Mouse (Mus musculus) MEL (cell line): ENCODE data around the gene Tmem132c. TPM values are rescaled to one million over a fixed set of nuclear protein-coding genes. Genes with fewer than 3 reads are reported as not detected.

ENCODE experiments used
- DNase-seq: peaks from one replicate; pipeline ENCODE4 v3.0.0; 2011; ENCODE audit warnings: low read depth, low spot score
- H3K27ac ChIP-seq: 2 replicates; pipeline ENCODE4 v1.5.1; 2012; ENCODE audit warnings: low read depth, mild to moderate bottlenecking, control low read depth, low read length, moderate library complexity; ENCODE audit not compliant: control insufficient read depth
- H3K27me3 ChIP-seq, 2 experiments: fragments of 150-350 bp in 1 of 2; sonication (generic) in 1 of 2; 2 replicates each; pipeline ENCODE4 v1.6.1; 2012; ENCODE audit warnings: low read length in 2 of 2, mild to moderate bottlenecking in 2 of 2, improper control_type of control experiment in 1 of 2, moderate library complexity in 1 of 2; ENCODE audit not compliant: insufficient read depth in 2 of 2, control insufficient read depth in 1 of 2
- H3K36me3 ChIP-seq, 2 experiments: 2 replicates each; pipeline ENCODE4 v1.6.1; 2012 to 2014; ENCODE audit warnings: low read length in 2 of 2, improper control_type of control experiment in 1 of 2, inconsistent platforms in 1 of 2, mild to moderate bottlenecking in 1 of 2; ENCODE audit not compliant: insufficient read depth in 2 of 2, control insufficient read depth in 1 of 2
- H3K4me1 ChIP-seq, 2 experiments: fragments of 150-350 bp in 1 of 2; sonication (generic) in 1 of 2; 2 replicates each; pipeline ENCODE4 v1.6.1; 2012; ENCODE audit warnings: low read length in 2 of 2, improper control_type of control experiment in 1 of 2, mild to moderate bottlenecking in 1 of 2; ENCODE audit not compliant: insufficient read depth in 2 of 2, control insufficient read depth in 1 of 2
- H3K4me3 ChIP-seq, 2 experiments: fragments of 150-350 bp in 1 of 2; sonication (generic) in 1 of 2; 2 replicates each; pipeline ENCODE4 v1.5.1; 2012; ENCODE audit warnings: low read depth in 2 of 2, low read length in 2 of 2, mild to moderate bottlenecking in 2 of 2, moderate library complexity in 2 of 2, control low read depth in 1 of 2, improper control_type of control experiment in 1 of 2; ENCODE audit not compliant: control insufficient read depth in 1 of 2, insufficient read depth in 1 of 2
- H3K79me2 ChIP-seq: 2 replicates; pipeline ENCODE4 v1.6.1; 2012; ENCODE audit warnings: mild to moderate bottlenecking, low read length, moderate library complexity; ENCODE audit not compliant: control insufficient read depth, poor library complexity, insufficient read depth
- H3K9ac ChIP-seq: 2 replicates; pipeline ENCODE4 v1.6.1; 2012; ENCODE audit warnings: low read depth, mild to moderate bottlenecking, control low read depth, low read length, moderate library complexity; ENCODE audit not compliant: control insufficient read depth, poor library complexity, severe bottlenecking
- H3K9me3 ChIP-seq: fragments of 150-350 bp; sonication (generic); replicated peaks from 2 replicates; pipeline ENCODE4 v1.6.1; 2012; ENCODE audit warnings: mild to moderate bottlenecking, low read length, improper control_type of control experiment, moderate library complexity; ENCODE audit not compliant: insufficient read depth
- BHLHE40 ChIP-seq: IDR thresholded peaks from 2 replicates; pipeline ENCODE4 v1.6.1; 2012; ENCODE audit warnings: low read depth, mild to moderate bottlenecking, inconsistent platforms, low read length, improper control_type of control experiment, borderline replicate concordance
- CHD2 ChIP-seq: IDR thresholded peaks from 2 replicates; pipeline ENCODE4 v1.6.1; 2011; ENCODE audit warnings: low read length, improper control_type of control experiment
- E2F4 ChIP-seq: IDR thresholded peaks from 2 replicates; pipeline ENCODE4 v1.6.1; 2011; ENCODE audit warnings: low read depth, low read length, improper control_type of control experiment, borderline replicate concordance
- ELF1 ChIP-seq: IDR thresholded peaks from 2 replicates; pipeline ENCODE4 v1.6.1; 2014; ENCODE audit warnings: low read depth, mild to moderate bottlenecking, inconsistent platforms, low read length, improper control_type of control experiment, moderate library complexity
- GATA1 ChIP-seq: IDR thresholded peaks from 2 replicates; pipeline ENCODE4 v1.6.1; 2011; ENCODE audit warnings: low read depth, low read length, improper control_type of control experiment
- JUND ChIP-seq: IDR thresholded peaks from 2 replicates; pipeline ENCODE4 v1.6.1; 2011; ENCODE audit warnings: low read depth, mild to moderate bottlenecking, improper control_type of control experiment, low read length
- MAFK ChIP-seq: IDR thresholded peaks from 2 replicates; pipeline ENCODE4 v1.6.1; 2011; ENCODE audit warnings: low read depth, mild to moderate bottlenecking, low read length, improper control_type of control experiment, borderline replicate concordance
- MAX ChIP-seq: IDR thresholded peaks from 2 replicates; pipeline ENCODE4 v1.6.1; 2011; ENCODE audit warnings: low read length, improper control_type of control experiment
- MAZ ChIP-seq: IDR thresholded peaks from 2 replicates; pipeline ENCODE4 v1.6.1; 2012; ENCODE audit warnings: low read depth, mild to moderate bottlenecking, inconsistent platforms, low read length, improper control_type of control experiment
- MEF2A ChIP-seq: IDR thresholded peaks from 2 replicates; pipeline ENCODE4 v1.6.1; 2014; ENCODE audit warnings: low read depth, mild to moderate bottlenecking, inconsistent platforms, low read length, improper control_type of control experiment; ENCODE audit not compliant: poor library complexity, insufficient replicate concordance, severe bottlenecking; ENCODE audit errors: extremely low read depth
- MYC ChIP-seq: IDR thresholded peaks from 2 replicates; pipeline ENCODE4 v1.6.1; 2011; ENCODE audit warnings: low read depth, mild to moderate bottlenecking, low read length, improper control_type of control experiment, moderate library complexity
- POLR2AphosphoS2 ChIP-seq: IDR thresholded peaks from 2 replicates; pipeline ENCODE4 v1.6.1; 2011; ENCODE audit warnings: low read length, improper control_type of control experiment
- RAD21 ChIP-seq: IDR thresholded peaks from 2 replicates; pipeline ENCODE4 v1.6.1; 2011; ENCODE audit warnings: mild to moderate bottlenecking, low read depth, low read length, improper control_type of control experiment
- SIN3A ChIP-seq: IDR thresholded peaks from 2 replicates; pipeline ENCODE4 v1.6.1; 2012; ENCODE audit warnings: low read length, improper control_type of control experiment, inconsistent platforms
- TBP ChIP-seq: IDR thresholded peaks from 2 replicates; pipeline ENCODE4 v1.8.0; 2011; ENCODE audit warnings: low read depth, low read length, improper control_type of control experiment
- TCF12 ChIP-seq: IDR thresholded peaks from 2 replicates; pipeline ENCODE4 v1.6.1; 2014; ENCODE audit warnings: low read depth, mild to moderate bottlenecking, inconsistent platforms, low read length, improper control_type of control experiment, moderate library complexity
- USF1 ChIP-seq: IDR thresholded peaks from 2 replicates; pipeline ENCODE4 v1.6.1; 2014; ENCODE audit warnings: low read depth, mild to moderate bottlenecking, inconsistent platforms, low read length, improper control_type of control experiment, moderate library complexity
- USF2 ChIP-seq, 2 experiments: IDR thresholded peaks; 2 replicates each; pipeline ENCODE4 v1.6.1; 2011 to 2012; ENCODE audit warnings: improper control_type of control experiment in 2 of 2, low read length in 2 of 2, borderline replicate concordance in 1 of 2, inconsistent platforms in 1 of 2, low read depth in 1 of 2, mild to moderate bottlenecking in 1 of 2; ENCODE audit not compliant: insufficient read depth in 1 of 2
- ZC3H11A ChIP-seq: IDR thresholded peaks from 2 replicates; pipeline ENCODE4 v1.6.1; 2012; ENCODE audit warnings: low read depth, mild to moderate bottlenecking, inconsistent platforms, low read length, improper control_type of control experiment
- polyA plus RNA-seq, 2 experiments: library from polyadenylated mRNA; stranded (reverse) in 1 of 2; unstranded in 1 of 2; fragments of >175 nt in 1 of 2; fragments of >200 nt in 1 of 2; gene quantifications; 2 replicates each; pipeline versions ENCODE4 v1.2.1 to v1.2.4; 2012; ENCODE audit warnings: low replicate concordance in 2 of 2, low read depth in 1 of 2; ENCODE audit not compliant: insufficient read length in 2 of 2, insufficient read depth in 1 of 2, missing spikeins in 1 of 2
- total RNA-seq: library from RNA; depleted of rRNA; stranded (reverse); fragments of 300-350 nt; gene quantifications from 2 replicates; pipeline ENCODE4 v1.2.3, GENCODE M21; 2012

Gene Tmem132c
- total and polyA plus RNA-seq, 3 experiments = not detected

GRCm38 (mm10) chr5:127336908-127337265, 95.3 kb downstream of the Tmem132c start:
- H3K79me2 ChIP-seq = no peaks in the 10 kb centered on the region
- no peak for DNase-seq
- no peaks in the 10 kb centered on the region for H3K27me3 ChIP-seq
- no peaks in the 10 kb centered on the region for H3K36me3 ChIP-seq
- no peak for TF ChIP-seq TBP
- no peak for TF ChIP-seq ELF1
- TF ChIP-seq MAZ = no peak
- no peak for TF ChIP-seq E2F4
- no peak for TF ChIP-seq MAX
- no peak for TF ChIP-seq ZC3H11A
- TF ChIP-seq MEF2A = no peak
- no peak for TF ChIP-seq POLR2AphosphoS2
- no peak for TF ChIP-seq CHD2
- no peak for TF ChIP-seq BHLHE40
- no peak for TF ChIP-seq JUND
- no peak overlapping the region for H3K9ac ChIP-seq
- no peaks in the 10 kb centered on the region for H3K4me1 ChIP-seq
- H3K4me3 ChIP-seq = no peak overlapping the region
- no peaks in the 10 kb centered on the region for H3K9me3 ChIP-seq
- no peak overlapping the region for H3K27ac ChIP-seq

- Histone ChIP-seq H3K79me2 (no peaks in the 10 kb centered on the region), H3K4me1 (no peaks in the 10 kb centered on the region), H3K27me3 (no peaks in the 10 kb centered on the region), H3K4me3 (no peak overlapping the region), H3K36me3 (no peaks in the 10 kb centered on the region), H3K9ac (no peak overlapping the region), H3K9me3 (no peaks in the 10 kb centered on the region), H3K27ac (no peak overlapping the region)
- DNase-seq = no peak
- TF ChIP-seq MYC (no peak), MAFK (no peak), RAD21 (no peak), USF2 (IDR thresholded peaks at IDR 0.05; ENCODE audit: borderline replicate concordance in 1 of 2, insufficient read depth in 1 of 2, low read depth in 1 of 2, low read length in 2 of 2) (no peak), TCF12 (no peak), USF1 (no peak), GATA1 (no peak), E2F4 (no peak), SIN3A (no peak), MAX (no peak)
Measured at GRCm38 (mm10) chr5:127339016-127339435, 97.4 kb downstream of the Tmem132c start.
